Mouse (Mus musculus) gastrocnemius, adult 2 months (tissue): Measurements from ENCODE around the gene Fhdc1. TPM values are rescaled to one million over a fixed set of nuclear protein-coding genes. Genes with fewer than 3 reads are reported as not detected.
A peak's percentile ranks its signal among the peaks of the same experiment; 100 is the strongest.

ENCODE experiments used
- DNase-seq: peaks from one replicate; pipeline ENCODE4 v3.0.0; 2022
- H3K27ac ChIP-seq: fragments of 200-600 bp; 2 replicates; pipeline ENCODE4 v1.8.1; 2022; ENCODE audit warnings: mild to moderate bottlenecking
- H3K4me3 ChIP-seq: fragments of 200-600 bp; 2 replicates; pipeline ENCODE4 v1.8.1; 2022; ENCODE audit warnings: mild to moderate bottlenecking, moderate library complexity
- CTCF ChIP-seq: fragments of 200-600 bp; IDR thresholded peaks from 2 replicates; pipeline ENCODE4 v1.8.1; 2022; ENCODE audit warnings: antibody characterized with exemption, mild to moderate bottlenecking, moderate library complexity
- intact Hi-C: fragments of 180-260 bp; cut with DNase I; formaldehyde crosslinking; loops from one replicate; pipeline ENCODE4 v1.15.1; 2025
- total RNA-seq, 2 experiments: library from RNA; stranded (reverse); gene quantifications; 2 replicates each; pipeline ENCODE4 v1.2.3; 2021

Gene Fhdc1
- total RNA-seq, 2 experiments from 2014 or later, result 0.14 to 0.15 TPM

DNA sequence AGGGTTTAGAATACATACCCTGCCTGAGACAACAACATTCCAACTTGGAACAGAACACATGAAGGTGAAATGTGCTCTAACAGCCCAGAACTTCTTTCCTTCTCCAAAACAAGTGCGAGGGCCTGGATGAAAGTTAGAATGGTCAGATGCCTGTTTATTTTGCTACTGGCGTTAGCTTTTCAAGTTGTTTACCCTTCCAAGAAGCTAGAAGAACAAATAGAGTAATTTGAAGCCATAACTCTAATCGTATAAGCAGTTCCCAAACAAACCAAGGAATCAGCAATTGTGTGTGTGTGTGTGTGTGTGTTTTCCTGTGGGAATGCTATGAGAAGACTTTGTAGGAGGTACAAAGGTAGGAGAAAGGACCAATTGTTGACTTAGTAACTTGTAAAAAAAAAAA is 4.7 kb upstream of the Fhdc1 start:
- H3K4me3 ChIP-seq, result no peak overlapping the region
- H3K27ac ChIP-seq, result no peak overlapping the region
- no peak for TF ChIP-seq CTCF
- intact Hi-C loops, result no loop called here
- no peak for DNase-seq

DNA sequence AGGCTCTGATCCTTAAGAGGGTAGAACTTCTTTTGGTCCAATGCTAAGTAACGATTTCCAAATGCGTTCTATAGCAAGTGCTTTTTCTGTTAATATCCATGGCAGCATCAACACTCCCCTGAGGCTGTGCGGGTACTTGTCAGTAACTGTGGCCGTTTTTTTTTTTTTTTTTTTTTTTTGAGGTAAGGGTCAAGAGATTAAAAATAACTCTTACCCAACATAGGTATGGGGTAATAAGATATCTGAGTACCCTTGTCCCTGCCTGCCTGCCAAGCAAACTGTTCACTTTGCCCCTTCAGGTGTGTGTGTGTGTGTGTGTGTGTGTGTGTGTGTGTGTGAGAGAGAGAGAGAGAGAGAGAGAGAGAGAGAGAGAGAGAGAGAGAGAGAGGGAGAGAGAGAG is 4.1 kb upstream of the Fhdc1 start:
- H3K27ac ChIP-seq, result no peak overlapping the region
- intact Hi-C loops, result no loop called here
- no peak overlapping the region for H3K4me3 ChIP-seq
- DNase-seq, result no peak
- TF ChIP-seq CTCF, result no peak

DNA sequence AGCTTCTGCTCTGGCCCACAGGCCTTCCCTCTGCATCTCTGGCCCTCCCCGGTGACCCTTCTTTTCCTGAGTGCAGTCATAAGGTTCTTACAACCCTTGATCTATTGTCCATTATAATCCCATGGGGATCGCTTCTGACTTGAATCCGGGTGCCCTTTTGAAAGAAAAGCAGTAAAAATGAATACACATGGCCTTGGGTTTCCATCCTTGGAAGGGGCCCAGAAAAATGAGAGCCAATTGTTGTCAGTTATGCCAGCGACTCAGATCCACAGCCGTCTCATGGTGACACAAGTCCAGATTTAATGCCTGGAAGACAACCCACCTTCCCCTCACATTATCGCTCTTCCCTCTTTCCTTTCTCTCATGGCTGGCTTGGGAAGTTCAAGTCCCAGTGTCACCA is 1.9 kb upstream of the Fhdc1 start:
- Histone ChIP-seq H3K4me3 (no peak overlapping the region), H3K27ac (no peak overlapping the region)
- intact Hi-C loops, result no loop called here
- TF ChIP-seq CTCF, result no peak
- no peak for DNase-seq

DNA sequence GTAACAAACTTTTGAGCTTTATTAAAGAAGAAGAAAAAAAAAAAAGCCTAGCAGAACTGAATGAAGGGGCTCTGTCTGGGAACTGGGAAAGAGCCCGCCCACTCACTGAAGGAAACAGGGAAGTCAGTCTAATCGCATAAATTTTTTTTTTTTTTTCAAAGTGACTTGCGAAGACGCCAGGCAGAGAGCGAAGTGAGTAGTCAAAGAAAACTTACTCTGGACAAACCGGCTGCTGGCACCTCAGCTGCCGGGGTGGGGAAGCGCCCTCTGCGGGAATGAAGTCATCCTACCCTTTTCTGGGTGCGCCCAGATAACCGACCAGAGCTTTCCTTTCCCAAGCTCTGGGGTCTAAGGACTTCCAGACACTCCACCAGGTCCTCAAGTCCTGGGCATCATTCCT is 875 bp upstream of the Fhdc1 start:
- peak; percentile 49 for TF ChIP-seq CTCF
- Histone ChIP-seq H3K4me3 (peak overlapping the region; percentile 84), H3K27ac (no peak overlapping the region)
- DNase-seq, result peak; percentile 42
- intact Hi-C loops, result no loop called here

DNA sequence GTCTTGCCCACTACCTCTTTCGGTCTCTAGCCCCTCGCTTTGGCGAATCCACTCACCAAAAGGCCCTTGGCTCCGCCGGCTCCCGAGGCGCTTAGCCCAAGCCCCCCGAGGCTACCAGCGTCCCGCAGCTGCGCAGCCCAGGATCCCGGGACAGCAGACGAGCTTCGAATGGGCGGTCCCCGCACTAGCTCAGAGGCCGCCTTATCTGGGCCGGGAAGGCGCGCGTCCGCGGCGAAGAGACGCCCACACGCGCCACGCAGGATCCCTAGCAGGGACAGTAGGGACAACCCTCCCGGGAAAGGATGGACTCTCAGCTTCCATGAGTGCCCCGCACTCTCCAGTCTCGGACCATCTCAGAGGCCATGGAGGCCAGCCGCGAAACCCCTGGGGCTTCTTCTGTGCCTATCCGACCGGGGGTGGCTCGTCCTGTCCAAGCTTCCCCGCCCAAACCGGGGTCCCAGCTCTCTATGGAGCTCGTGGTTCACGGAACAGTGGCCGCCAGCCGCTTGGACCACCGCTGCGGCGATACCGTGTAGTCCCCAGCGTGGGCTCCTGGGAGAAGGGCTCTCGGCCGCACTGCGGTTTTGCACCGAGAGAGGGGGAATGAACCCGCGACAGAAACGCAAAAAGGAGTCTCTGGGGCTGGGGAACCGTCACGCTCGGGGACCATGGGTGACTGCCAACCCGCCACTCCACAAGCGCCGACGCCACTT is 780 bp downstream of the Fhdc1 start:
- no peak for TF ChIP-seq CTCF
- intact Hi-C loops, result no loop called here
- DNase-seq, result peak; percentile 68
- H3K4me3 ChIP-seq, result peak overlapping the region; percentile 84
- H3K27ac ChIP-seq, result no peak overlapping the region

DNA sequence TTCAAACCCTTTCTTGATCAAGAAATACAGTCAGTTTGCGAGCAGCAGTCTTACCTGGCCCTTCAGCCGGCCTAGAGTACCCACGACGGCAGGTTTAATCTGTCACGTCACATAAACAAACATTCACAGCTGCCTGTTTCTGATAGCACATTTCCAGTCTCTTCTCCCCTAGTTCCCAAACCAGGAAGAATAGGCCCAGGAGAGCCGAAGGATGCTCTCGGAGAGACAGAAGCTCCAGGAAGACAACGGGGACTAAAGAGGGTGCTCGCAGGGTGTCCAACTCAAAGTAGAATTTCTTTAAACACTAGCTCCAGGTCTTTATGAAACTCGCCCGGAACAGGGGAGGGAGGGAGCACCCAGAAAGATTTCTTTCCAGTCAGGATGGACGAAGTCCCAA is 1.3 kb downstream of the Fhdc1 start:
- H3K4me3 ChIP-seq, result peak overlapping the region; percentile 84
- TF ChIP-seq CTCF, result no peak

DNA sequence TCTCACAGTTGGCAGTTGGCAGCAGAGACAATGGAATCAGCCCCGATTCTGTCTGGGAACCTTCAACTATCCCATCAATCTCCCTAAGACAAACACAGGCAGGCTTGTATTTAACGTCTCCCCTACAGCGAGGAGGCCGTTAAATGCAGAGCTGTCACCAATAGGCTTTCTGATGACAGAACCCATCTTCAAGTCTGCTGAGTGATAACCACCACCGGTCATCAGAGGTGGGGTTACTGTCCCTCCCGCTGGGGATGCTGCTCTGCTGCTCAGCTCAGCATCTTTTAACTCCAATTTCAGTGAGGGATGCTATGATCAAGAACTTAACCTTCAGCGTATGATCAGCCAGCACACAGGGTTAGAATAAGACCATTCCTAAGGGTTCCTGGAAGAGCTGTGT is 2.0 kb downstream of the Fhdc1 start:
- DNase-seq, result no peak
- H3K4me3 ChIP-seq, result no peak overlapping the region
- intact Hi-C loops, result no loop called here
- TF ChIP-seq CTCF, result no peak
- no peak overlapping the region for H3K27ac ChIP-seq

More for the DNA sequence above, 1.3 kb downstream of the Fhdc1 start:
- intact Hi-C loops, result no loop called here
- no peak overlapping the region for H3K27ac ChIP-seq
- no peak for DNase-seq

DNA sequence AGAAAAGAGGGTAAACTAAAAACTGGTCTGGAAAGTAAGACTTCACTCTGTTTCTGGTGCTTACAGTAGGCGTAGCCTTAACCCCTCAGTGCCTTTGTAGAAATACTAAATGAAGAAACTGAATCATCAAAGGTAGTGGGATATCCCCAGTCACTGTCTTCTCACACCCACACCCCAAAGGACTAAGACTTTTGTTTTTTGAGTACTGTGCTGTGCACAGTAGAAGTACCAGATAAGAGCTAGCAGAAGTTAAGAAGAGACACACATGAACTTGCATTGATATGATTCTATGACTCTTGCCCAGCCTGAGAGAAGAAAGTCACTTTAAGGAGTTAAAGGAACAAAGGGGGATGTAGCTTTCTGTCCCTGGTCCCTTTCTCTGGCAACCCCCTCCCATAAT is 2.7 kb downstream of the Fhdc1 start:
- no peak for TF ChIP-seq CTCF
- Histone ChIP-seq H3K27ac (no peak overlapping the region), H3K4me3 (no peak overlapping the region)
- no peak for DNase-seq
- intact Hi-C loops, result no loop called here

DNA sequence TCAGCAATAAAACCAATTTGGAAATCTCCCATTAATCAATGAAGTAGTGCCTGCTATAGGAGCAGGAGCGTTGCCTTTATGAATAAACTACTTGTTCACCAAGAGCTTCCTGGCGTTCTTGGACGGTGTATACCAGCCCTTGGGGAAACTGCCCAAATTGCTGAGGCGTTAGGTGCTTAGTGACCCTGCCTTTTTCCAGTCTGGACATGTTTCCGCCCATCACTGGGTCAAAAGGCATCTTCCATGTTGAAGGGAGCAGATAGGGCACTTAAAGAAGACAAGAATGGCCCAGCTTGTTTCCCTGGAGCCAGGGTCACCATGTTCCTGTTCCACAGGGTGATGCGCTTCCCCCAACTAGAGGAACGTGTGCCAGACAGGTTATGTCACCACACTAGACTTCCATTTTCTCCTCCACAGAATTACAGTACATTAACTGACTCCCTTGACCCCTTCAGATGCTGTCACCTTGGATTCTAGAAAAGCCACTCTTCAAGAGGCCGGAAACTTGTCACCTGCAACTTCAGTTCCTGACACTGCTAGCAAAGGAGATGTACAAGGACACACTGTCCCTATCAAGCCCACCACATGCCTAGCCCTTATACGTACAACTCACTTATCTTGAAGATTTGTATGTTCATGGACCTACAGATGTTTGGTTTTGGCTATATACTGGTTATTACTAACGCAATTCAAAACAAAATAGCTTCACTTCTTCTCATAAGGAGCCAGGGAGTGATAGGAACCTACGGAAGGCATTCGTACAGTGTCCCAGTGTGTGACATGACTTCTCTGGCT is 5.1 kb downstream of the Fhdc1 start:
- H3K27ac ChIP-seq, result no peak overlapping the region
- DNase-seq, result no peak
- intact Hi-C loops, result no loop called here
- no peak for TF ChIP-seq CTCF
- H3K4me3 ChIP-seq, result no peak overlapping the region

DNA sequence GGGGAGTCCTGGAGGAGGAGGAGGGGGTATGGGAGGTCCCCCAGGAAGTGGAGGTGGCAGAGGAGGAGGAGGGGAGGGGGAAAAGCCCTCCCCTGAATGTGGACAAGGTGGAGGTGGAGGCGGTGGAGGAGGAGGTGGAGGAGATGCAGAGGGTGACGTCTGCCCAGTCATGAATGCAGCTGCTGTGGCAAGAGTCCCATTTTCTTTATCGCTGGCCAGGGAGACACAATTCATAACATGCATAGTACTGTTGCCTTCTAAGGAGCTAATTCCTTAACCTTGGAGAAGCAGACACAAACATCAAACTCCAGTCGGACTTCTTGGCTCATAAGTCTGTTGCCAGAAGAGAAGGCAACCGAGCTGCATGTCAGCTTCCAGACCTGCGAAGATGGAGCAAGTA is 5.8 kb downstream of the Fhdc1 start:
- no peak for DNase-seq
- no peak for TF ChIP-seq CTCF
- Histone ChIP-seq H3K4me3 (no peak overlapping the region), H3K27ac (no peak overlapping the region)
- intact Hi-C loops, result no loop called here

DNA sequence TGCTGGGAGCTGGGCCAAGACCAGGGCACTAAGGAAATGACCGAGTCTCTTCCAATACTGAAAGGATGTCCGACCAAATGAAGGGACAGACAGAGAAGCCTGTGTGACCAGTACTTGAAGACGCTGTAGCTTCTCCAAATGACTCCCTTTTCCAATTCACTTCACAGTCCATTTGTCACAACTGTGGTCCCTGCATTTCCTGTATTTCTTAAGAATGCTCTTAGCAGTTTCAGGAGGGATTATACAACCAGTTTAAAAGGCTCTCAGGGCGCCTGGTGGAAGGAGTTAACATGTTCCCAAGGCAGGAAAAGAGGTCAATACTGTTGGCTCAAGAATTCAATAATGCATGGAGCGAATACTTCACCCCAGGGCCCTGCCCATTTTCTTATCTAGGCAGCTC is 7.3 kb downstream of the Fhdc1 start:
- Histone ChIP-seq H3K27ac (no peak overlapping the region), H3K4me3 (no peak overlapping the region)
- intact Hi-C loops, result no loop called here
- DNase-seq, result no peak
- no peak for TF ChIP-seq CTCF

DNA sequence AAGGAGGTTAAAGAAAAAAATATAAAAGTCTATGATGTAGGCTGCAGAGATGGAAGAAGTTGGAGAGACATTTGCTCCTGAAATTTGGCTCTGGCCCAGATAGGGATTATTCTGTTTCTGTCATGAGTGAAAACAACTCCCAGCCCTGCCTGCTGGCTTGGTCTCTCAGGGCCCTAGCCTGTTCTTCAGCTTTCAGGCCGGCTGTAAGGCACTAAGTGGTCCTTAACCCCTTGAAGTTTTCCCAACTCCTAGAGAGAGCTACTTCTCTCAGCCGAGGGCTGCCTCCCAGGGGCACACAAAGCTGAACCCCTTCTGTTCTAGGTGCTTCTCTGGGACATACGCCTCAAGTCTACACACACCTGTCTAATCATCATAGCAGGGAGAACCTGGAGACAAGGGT is 7.7 kb downstream of the Fhdc1 start:
- no peak overlapping the region for H3K4me3 ChIP-seq
- intact Hi-C loops, result no loop called here
- TF ChIP-seq CTCF, result no peak
- H3K27ac ChIP-seq, result no peak overlapping the region
- DNase-seq, result no peak

DNA sequence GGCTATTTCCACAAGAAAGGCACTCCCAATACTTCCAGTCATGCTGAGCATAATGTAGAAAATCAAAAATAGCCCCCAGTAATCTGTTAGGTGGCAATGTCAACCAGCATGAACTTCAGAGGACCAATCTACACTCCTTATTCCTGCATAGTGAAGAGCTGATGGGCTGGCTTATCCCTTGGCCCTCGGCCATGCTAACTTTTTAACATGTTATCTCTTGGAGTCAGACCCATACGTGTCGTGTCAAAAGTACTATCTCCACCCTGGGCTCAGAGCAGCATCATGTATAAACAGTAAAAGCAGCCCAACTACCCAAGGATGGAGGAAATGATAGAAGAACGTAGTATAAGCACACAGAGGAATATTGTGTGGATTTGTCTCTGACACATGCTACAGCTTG is 9.1 kb downstream of the Fhdc1 start:
- Histone ChIP-seq H3K27ac (no peak overlapping the region), H3K4me3 (no peak overlapping the region)
- intact Hi-C loops, result no loop called here
- no peak for TF ChIP-seq CTCF
- DNase-seq, result no peak

DNA sequence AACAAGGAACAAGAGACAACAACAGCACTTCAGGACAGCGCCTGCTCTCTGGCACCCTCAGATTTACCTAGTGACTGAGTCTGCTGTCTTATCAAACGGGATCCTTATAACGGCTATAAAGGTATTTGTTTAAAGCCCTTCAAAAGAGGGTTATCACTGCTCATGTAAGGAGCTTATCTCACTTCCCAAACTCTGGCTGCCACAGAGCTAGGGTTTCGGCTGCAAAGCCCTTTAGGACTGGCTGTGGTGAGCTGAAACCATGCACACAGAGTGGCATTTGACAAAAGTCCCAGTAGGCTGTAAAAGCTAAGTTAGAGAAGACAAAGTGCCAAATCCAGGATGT is 12.1 kb downstream of the Fhdc1 start:
- DNase-seq, result no peak
- Histone ChIP-seq H3K27ac (no peak overlapping the region), H3K4me3 (no peak overlapping the region)
- intact Hi-C loops, result no loop called here
- no peak for TF ChIP-seq CTCF
